Mouse (Mus musculus) hindbrain, embryonic 15.5 days (tissue): ENCODE measurements around the gene Cfp. TPM values are rescaled to one million over a fixed set of nuclear protein-coding genes. Genes with fewer than 3 reads are reported as not detected.

ENCODE experiments used
- ATAC-seq: fragments of 200-750 bp; cut with Nextera tagmentation; 2 replicates; pipeline ENCODE4 v1.8.0; 2017; ENCODE audit warnings: low read depth, moderate number of reproducible peaks, moderate TSS enrichment; ENCODE audit not compliant: low FRiP score
- H3K27ac ChIP-seq: fragments of 300-500 bp; sonication (generic); replicated peaks from 2 replicates; pipeline ENCODE4 v1.5.1; 2015; ENCODE audit warnings: mild to moderate bottlenecking, inconsistent platforms
- H3K27me3 ChIP-seq: fragments of 300-500 bp; sonication (generic); 2 replicates; pipeline ENCODE4 v1.6.1; 2015; ENCODE audit warnings: control low read depth, inconsistent platforms
- H3K36me3 ChIP-seq: fragments of 300-500 bp; sonication (generic); 2 replicates; pipeline ENCODE4 v1.6.1; 2015; ENCODE audit warnings: control low read depth, inconsistent platforms
- H3K4me1 ChIP-seq: fragments of 300-500 bp; sonication (generic); replicated peaks from 2 replicates; pipeline ENCODE4 v1.6.1; 2015; ENCODE audit warnings: control low read depth, inconsistent platforms
- H3K4me2 ChIP-seq: fragments of 300-500 bp; sonication (generic); 2 replicates; pipeline ENCODE4 v1.6.1; 2015; ENCODE audit warnings: moderate library complexity, mild to moderate bottlenecking, inconsistent platforms
- H3K4me3 ChIP-seq: fragments of 300-500 bp; sonication (generic); 2 replicates; pipeline ENCODE4 v1.5.1; 2015; ENCODE audit warnings: mild to moderate bottlenecking, inconsistent platforms
- H3K9ac ChIP-seq: fragments of 300-500 bp; sonication (generic); 2 replicates; pipeline ENCODE4 v1.6.1; 2015; ENCODE audit warnings: inconsistent platforms
- H3K9me3 ChIP-seq: fragments of 300-500 bp; sonication (generic); 2 replicates; pipeline ENCODE4 v1.6.1; 2016; ENCODE audit warnings: control low read depth, inconsistent platforms
- WGBS: fragments of 180-500 bp; shearing (Covaris S2); methylation state at CpG from one replicate; pipeline ENCODE4 v1.1.7; 2015; 5-methylcytosine and 5-hydroxymethylcytosine counted together
- polyA plus RNA-seq: library from polyadenylated mRNA; unstranded; fragments of >200 nt; fragmentation: Nextera tagmentation; extraction: Ambion mirVana; gene quantifications from 2 replicates; pipeline ENCODE4 v1.2.1, GENCODE M21; 2015

Gene Cfp
- polyA plus RNA-seq, 1 experiment from 2014 or later, result 5.7 TPM

- peak overlapping the region; percentile 55 for H3K4me2 ChIP-seq
These were observed 11.0 kb downstream of the Cfp start for GRCm38 (mm10) chrX:20920249-20920843.

GRCm38 (mm10) chrX:20915075-20915474 lies 16.3 kb downstream of the Cfp start:
- ATAC-seq, result no peak
- Histone ChIP-seq H3K4me3 (no peak overlapping the region), H3K9ac (no peak overlapping the region), H3K27ac (no peak overlapping the region), H3K36me3 (0 out of 2 replicates have a peak, but pooled peaks cover 3% of the 10 kb centered on the region), H3K4me1 (peaks cover 17% of the 10 kb centered on the region), H3K4me2 (no peak overlapping the region), H3K9me3 (no peaks in the 10 kb centered on the region), H3K27me3 (no peaks in the 10 kb centered on the region)

More at GRCm38 (mm10) chrX:20920249-20920843, 11.0 kb downstream of the Cfp start:
- peak; percentile 74 for ATAC-seq
- Histone ChIP-seq H3K27ac (peak overlapping the region; percentile 84), H3K9ac (peak overlapping the region; percentile 65), H3K36me3 (no peaks in the 10 kb centered on the region), H3K4me1 (peaks cover 17% of the 10 kb centered on the region), H3K27me3 (no peaks in the 10 kb centered on the region), H3K9me3 (no peaks in the 10 kb centered on the region), H3K4me3 (peak overlapping the region; percentile 66)
- WGBS, result 17% methylated on average over 46 of the region's 49 CpGs

GRCm38 (mm10) chrX:20913726-20914125 lies 17.6 kb downstream of the Cfp start:
- Histone ChIP-seq H3K4me1 (peaks cover 13% of the 10 kb centered on the region), H3K9ac (no peak overlapping the region), H3K36me3 (0 out of 2 replicates have a peak, but pooled peaks cover 3% of the 10 kb centered on the region), H3K27me3 (no peaks in the 10 kb centered on the region), H3K9me3 (no peaks in the 10 kb centered on the region), H3K27ac (no peak overlapping the region), H3K4me2 (no peak overlapping the region), H3K4me3 (no peak overlapping the region)
- 88% methylated on average over 6 of the region's 6 CpGs for WGBS
- no peak for ATAC-seq

DNA sequence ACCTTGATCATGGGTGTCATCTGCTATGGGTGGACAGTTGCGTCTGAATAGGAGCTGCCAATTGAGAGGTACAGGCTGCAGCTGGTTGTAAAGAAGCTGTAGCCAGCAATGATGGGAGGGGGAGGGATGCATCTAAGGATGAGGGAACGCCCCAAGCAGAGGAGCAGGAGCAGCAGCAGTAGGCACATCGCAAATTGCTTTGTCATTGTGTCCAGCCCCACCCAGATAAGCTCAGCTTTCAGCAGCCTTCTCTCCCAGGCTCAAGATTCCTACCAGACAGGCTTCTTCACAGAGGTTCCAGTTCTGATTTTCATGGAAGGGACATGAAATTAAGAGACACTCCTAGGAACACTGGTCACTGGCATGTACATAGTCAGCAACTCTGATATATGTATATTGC lies 21.3 kb downstream of the Cfp start:
- no peaks in the 10 kb centered on the region for H3K9me3 ChIP-seq
- no peak for ATAC-seq
- 42% methylated on average over 3 of the region's 3 CpGs for WGBS
- H3K4me1 ChIP-seq, result no peaks in the 10 kb centered on the region
- H3K36me3 ChIP-seq, result peaks cover 5% of the 10 kb centered on the region; the same call in 1 of the 2 replicates
- H3K4me2 ChIP-seq, result no peak overlapping the region
- no peak overlapping the region for H3K4me3 ChIP-seq
- H3K27me3 ChIP-seq, result no peaks in the 10 kb centered on the region
- no peak overlapping the region for H3K9ac ChIP-seq
- H3K27ac ChIP-seq, result no peak overlapping the region

Other genes starting within 250 kb of the Cfp start
- gene Cdk16, start 243.6 kb downstream of the Cfp start, polyA plus RNA-seq, result 159 and 183 TPM in 2 replicates
- 92.1 and 96.5 TPM in 2 replicates for gene Usp11, start 227.6 kb downstream of the Cfp start, polyA plus RNA-seq
- 348 and 366 TPM in 2 replicates for gene Araf, start 133.7 kb downstream of the Cfp start, polyA plus RNA-seq
- gene Timp1, start 61.4 kb downstream of the Cfp start, polyA plus RNA-seq, result 4.2 and 5.3 TPM in 2 replicates
- 83.1 and 117 TPM in 2 replicates for gene Syn1, start 10.6 kb downstream of the Cfp start, polyA plus RNA-seq
- 18.6 and 20.2 TPM in 2 replicates for gene Elk1, start 19.1 kb upstream of the Cfp start, polyA plus RNA-seq
- 29.8 and 30.5 TPM in 2 replicates for gene Uxt, start 30.5 kb upstream of the Cfp start, polyA plus RNA-seq
- gene Zfp182, start 130.8 kb upstream of the Cfp start, polyA plus RNA-seq, result 7.1 and 7.4 TPM in 2 replicates
- not detected in 2 replicates for gene Spaca5, start 136.9 kb upstream of the Cfp start, polyA plus RNA-seq
- 3.7 and 5.1 TPM in 2 replicates for gene Zfp300, start 158.0 kb upstream of the Cfp start, polyA plus RNA-seq
- gene Ssxa1, start 184.3 kb upstream of the Cfp start, polyA plus RNA-seq, result not detected in 2 replicates
- not detected in 2 replicates for gene Gm21876, start 244.1 kb upstream of the Cfp start, polyA plus RNA-seq